Mouse (Mus musculus) CD4-positive, CD25-positive, alpha-beta regulatory T cell, adult 2 months (primary cell): ENCODE results near the gene Sftpa1.

Experiments used
- DNase-seq: peaks from one replicate; pipeline ENCODE4 v3.0.0-alpha.2; 2012; ENCODE audit warnings: low read depth, low spot score

Sftpa1 gene

DNA sequence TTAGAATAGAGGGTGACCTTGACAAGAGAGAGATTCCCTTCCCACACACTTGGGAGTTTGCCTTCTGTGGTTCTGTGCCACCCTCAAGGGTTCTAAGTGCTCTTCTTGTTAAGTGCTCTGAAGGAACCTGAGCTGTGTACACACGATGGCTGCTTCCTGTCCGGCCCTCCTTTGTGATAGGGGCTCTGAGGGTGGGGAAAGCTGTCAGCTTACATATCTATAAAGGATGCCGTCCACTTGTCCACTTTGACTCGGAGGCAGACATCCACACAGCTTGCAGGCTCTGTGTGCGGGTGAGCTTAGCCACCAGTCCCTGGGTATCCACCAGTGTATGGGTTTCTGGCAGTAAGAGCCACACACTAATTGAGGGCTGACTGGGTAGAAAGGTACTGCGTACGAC, at the start of gene Sftpa1:
Gene Sftpa1, plus strand, starts transcription at position 243 of the 400 bp plus-strand sequence.
- no peak for DNase-seq

DNA sequence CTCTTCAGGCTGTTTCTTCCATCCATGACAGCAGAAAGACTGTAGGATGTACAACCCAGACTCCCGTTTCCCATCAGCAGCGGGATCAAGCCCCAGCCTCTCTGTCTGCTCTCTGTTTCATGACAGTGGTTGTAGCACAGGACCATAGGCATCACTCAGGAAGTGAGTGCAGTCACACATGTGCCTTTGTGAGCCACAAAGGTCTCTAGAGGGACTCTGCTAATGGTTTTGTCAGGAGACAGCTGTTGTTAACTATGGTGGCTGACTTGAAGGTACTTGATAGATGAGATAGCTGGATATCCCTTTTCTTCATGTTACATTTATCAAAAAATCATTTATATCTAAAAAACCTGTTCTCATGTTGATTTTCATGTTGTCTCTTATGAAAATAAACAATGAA, 49.2 kb upstream of the Sftpa1 start:
- no peak for DNase-seq

DNA sequence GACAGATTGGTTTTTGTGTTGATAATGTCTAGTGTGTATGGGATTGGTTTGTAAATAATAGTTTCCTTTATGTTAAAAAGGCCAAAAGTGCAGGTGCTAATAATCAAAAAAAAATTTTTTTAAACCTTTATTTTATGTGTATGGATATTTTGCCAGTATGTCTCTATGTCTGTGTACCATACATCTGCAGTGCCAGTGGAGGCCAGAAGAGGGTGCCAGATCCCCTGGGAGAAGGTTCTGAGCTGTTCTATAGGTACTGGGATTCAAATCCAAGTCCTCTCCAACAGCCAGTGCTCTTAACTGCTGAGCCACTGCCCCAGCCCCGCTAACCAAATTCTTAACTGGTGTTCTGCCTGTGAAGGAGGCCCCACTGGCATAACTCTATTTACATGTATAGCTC, 44.1 kb upstream of the Sftpa1 start:
- DNase-seq, result peak; percentile 18

DNA sequence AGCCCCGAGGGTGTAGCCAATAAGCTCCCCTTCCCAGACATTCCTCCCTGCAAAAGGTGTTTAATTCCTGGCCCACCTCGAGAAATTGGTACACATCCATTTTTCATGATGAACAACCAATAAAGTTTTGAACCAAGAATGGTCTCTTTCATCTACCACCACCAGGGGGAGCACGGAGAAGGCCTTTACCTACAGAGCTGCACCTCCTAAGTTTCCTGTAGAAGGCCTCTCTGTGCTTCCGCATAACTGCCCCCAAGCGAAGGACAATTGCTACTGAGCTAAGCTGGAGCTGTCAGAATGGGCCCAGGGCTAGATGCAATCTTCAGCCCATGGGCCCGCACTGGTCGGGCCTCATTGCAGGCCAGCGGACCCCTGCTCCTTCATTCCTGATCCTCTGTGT, 40.8 kb upstream of the Sftpa1 start:
- DNase-seq, result peak; percentile 23

DNA sequence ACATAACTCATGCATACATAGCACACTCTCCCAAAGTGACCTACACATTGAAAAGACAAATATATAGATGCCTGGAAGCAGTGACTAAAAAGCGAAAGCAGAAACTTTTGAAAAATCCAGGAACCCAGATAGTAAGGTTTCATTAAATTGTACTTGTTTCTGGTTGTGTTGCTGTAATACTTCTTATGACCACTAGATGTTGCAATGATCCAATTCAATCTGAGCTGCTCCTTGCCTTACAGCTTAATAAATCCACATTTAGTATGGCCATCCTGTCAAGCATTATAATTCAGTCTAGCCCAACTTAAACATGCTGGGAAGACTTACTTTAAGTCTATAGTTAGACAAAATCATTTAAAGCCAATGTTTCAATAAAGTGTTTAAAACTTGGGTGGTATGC, 37.5 kb upstream of the Sftpa1 start:
- DNase-seq, result no peak

DNA sequence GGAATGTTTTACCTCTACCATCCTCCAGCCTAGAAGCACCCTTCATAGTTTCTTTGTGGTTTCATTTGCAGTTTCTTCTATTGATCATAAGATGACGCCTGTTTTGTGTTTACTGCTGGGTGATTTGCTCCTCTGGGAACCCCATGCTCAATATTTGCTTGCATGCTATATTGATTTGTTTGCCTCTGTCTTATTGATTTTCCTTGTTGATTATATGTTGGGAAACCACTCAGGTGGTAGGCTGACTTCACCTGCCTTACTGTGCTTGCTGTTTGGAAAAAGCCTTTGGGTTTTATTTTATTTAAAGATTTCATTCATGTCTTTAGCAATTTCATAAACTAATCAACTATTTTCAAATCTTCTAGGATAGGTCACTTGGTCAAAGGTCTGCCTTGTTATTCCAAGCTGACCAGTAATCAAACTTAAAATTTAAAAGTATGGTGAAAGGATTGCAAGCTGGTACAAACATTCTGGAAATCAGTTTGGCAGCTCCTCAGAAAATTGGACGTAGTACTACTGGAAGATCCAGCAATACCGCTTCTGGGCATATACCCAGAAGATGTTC, 35.2 kb upstream of the Sftpa1 start:
- DNase-seq, result no peak

DNA sequence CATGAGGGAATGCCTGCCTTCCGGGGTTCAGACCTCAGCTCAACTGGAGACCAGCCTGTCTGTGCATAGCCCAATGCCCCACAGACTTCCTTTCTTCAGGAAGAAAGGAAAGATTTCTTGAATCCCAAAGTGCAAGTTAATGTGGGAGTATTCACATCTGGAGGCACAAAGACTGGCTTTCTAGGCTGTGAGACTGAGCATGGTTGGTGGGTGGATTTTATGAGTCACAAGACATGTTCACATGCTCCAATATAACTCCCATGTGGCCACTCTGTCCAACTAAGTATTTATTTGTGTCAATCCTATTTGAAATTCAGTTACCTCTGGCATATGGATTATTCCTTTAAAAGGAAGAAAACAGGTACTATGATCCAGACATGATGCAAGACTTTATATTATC, 32.9 kb upstream of the Sftpa1 start:
- DNase-seq, result no peak

DNA sequence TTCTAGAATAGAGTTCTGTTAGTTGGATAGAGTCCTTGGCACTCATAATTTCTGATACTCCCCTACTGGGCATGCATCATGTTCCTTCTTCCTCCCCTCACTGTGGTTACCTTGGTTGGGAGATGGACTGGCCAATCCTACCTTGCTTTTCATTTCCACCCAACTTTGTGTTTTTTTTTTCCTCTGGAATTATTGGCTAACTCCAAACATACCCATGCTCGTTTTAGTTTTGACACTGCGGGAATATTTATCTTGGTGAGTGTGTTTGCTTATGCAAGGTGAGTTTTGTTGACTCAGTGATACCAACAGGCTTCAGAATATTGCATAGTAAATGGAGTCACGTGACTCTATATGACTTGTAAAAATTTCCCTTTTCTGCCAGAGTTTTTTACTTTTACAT, 30.9 kb upstream of the Sftpa1 start:
- no peak for DNase-seq

DNA sequence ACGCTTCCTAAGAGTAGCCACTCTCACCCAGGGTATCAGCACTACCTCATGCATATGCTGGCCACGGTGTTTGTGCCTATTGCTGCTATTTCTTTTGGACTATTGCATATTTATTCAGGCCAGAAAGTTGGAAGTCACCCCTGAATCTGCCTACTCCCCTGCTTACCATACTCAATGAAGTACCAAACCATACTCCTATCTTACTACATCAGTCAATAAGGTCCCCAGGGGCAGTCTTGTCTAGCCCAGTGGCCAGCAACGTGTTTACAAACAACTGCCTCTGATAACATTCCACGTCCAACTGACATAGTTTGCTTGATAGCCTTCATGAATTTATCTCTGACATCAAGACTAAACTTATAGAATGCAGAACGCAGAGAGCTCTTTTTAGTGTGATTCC, 30.3 kb upstream of the Sftpa1 start:
- DNase-seq, result no peak

DNA sequence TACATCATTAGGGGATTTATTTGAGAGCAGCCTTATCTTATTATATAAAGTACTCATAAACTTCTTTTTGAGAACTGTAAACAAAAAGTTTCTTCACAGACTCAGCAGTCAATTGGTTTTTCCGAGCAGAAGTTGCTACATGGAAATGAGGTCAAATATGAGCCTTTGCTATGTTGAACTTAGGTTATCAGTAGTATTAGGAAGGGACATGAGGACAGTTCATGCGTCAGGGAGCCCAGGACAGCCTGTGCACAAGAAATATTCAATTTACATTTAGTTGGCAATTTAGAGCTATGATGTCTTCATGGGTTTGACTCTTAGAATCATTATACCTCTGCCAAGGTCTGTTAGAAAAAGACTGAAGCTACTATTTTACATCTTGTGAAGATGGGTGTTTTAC, 29.3 kb upstream of the Sftpa1 start:
- no peak for DNase-seq

DNA sequence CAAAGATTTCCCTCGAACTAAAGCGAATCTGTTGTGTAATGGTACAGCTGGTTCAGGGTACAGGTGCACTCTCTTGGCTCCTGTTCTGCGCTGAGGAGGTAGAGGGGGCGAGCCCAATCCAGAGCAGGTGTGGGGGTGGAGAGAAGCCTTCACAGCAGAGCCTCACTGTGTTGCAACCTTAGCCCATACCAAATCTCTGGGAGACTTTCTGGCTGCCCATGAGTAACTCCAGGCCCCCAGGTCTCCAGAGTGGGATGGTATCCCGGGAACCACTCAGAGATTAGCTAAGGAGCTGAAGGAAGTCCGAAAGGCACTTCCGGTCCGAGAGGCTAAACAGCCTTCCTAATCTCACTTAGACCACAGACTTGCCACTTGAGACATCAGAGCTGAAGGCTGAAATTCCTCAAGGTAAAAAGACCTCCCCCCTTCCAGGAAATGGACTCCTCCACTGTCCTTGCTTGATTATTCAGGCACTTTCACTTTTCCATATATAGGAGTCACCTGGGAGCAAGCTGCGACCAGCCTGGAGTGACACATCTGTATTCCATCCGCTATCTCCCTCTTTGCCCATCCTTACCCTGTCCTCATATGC, 26.6 kb upstream of the Sftpa1 start, which contains the start of gene Mat1a:
Gene Mat1a, plus strand, starts transcription at position 183 of the 592 bp plus-strand sequence.
- no peak for DNase-seq

DNA sequence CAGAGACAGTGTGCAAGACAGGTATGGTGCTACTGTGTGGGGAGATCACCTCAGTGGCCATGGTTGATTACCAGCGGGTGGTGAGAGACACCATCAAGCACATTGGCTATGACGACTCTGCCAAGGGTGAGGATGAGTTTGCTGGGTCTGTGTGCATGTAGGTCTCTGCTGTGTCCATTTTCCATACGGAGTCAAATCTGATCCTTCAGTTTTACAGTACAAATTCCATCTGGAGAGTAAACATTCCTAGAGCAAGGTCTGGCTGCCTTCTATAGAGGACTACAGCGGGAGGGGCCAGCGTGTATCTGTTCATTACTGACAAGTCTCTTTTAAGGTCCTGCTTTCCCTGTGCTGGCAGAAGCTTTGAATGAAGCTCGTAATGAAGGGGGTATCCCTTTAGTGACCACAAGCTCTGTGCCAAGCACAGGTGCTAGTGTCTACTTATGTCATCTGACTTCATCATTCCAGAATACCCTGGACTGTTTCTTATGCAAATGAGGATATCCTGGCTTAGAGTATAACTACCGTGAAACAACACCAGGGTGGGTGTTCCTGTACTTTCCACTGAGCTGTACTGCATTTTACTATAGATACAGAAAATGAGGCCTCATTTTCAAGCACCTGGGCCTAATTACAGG, 20.4 kb upstream of the Sftpa1 start:
- no peak for DNase-seq

DNA sequence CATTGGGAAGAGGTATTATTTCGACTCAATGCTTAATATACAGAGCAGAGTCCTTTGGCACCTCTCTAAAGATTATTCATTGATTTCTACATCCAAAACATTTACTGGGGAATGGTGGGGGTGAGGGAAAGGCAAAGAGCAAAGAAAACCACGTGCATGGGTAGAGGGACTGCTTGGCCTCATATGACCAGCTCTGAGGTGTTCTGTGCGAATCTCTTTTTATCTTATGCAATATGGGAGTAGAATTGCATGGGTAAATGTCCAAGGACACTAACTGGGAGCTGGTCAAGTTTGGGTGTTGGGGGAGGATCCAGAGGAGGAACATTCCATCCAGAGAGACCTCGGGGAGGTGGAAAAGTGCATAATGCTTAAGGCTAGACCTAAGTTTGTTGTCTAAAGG, 18.6 kb upstream of the Sftpa1 start:
- no peak for DNase-seq

DNA sequence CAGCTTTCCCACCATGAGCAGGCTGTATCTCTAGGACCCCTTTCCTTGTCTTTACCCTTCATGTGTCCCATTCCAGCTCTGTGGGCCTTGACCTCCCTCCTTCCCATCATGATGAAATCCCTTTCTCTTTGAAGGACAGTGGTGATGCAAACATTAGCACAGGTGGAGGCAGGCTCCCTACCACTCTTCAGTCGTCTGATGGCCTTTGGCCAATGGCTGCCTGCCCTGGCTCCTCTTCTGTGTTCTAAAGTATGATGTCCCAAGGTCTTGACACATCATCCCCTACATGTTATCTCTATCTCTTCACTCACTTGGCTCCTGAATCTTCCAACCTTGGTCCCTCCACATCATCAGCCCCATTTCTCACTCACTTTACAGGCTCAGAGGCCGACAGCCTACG, 15.3 kb upstream of the Sftpa1 start:
- DNase-seq, result no peak

DNA sequence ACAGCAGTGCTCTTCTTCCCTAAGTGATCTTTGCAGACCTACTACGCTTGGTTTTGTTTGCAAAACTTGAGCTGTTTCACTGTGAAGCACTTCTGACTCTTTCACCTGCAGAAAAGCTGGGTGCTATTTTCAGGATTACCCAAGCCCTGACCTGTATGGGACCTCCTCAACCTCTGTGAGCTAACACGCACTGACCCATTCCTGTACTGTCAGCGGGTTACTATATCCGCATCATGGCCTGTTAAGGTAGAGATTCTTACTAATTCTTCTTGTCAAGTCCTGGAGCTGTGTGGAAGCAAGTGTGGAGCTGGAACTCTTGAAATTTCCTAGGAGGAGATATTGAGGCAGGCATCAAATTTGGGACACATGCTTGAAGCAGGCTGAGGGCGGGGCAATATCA, 6.9 kb upstream of the Sftpa1 start:
- DNase-seq, result no peak

DNA sequence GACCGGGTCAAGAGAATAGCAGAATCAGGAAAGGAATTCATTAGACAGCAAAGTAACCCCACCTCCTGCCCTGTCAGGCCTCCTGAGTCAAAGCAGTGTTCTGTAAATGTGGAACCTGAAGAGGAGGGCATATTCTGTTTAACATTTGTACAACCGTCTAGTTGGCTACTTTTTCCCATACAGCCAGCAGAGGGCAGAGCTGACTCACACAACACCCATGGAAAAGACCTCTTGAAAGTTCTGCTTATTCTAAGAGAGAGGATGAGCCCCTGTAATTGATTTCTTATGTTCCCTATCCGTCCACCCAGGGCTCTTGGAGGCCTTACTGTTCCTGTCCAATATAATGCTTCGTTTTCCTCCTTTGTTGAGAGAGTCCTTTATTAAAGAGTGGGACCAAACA, 3.6 kb upstream of the Sftpa1 start:
- no peak for DNase-seq

DNA sequence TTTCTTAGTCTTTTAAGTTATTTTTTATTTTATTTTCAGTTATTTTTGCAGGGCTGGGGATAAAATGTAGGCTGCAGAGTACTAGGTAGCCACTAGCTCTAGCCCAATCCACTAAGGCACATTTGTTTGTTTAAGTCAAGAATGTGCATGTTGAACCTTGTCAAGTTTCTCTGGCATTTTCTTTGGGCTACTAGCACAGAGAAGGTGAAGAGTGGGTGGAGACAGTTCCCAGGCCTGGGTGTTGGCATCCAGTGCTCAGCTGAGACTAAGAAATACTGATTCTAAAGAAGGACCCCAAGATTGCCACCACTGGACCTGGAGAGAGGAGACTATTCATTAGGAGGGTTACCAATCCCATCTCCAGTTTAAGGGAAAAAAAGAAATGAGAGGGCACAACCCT, 5.4 kb downstream of the Sftpa1 start:
- DNase-seq, result no peak

DNA sequence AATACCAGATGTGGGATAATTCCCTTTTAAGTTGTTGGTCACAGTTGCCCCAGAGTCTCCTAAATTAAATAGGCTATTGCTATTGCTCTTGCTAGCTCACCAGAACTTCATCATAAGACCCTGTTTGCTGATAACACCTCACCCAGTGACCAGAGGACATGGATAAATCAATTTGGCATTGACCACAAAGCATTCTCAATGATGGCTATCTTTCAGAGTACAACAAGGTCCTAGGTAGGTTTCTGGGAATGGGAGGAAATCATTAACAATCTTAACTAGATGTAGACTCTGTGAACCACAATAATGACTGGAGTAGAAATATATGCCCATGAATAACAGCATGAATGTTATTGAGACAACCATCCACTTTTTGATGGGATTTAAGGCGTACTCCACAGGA, 9.1 kb downstream of the Sftpa1 start:
- DNase-seq, result no peak

DNA sequence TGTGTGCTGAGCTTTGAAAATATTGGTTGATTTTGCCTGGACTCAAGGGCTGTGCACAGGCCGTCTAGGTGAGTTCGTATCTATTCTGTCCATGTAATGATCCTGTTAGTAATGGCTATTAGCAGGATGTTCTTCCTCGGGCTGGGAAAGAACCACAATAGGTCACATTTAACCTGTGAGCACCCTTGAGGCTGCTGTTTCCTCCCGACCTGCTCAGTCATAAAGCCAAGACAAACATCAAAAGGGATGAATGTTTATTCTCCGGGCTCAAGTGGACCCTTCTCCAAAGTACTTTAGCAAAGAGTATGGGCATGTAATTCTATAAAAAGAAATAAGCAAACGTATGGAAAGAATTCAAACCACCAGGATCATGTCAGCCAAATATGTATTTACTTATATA, 14.5 kb downstream of the Sftpa1 start:
- no peak for DNase-seq

DNA sequence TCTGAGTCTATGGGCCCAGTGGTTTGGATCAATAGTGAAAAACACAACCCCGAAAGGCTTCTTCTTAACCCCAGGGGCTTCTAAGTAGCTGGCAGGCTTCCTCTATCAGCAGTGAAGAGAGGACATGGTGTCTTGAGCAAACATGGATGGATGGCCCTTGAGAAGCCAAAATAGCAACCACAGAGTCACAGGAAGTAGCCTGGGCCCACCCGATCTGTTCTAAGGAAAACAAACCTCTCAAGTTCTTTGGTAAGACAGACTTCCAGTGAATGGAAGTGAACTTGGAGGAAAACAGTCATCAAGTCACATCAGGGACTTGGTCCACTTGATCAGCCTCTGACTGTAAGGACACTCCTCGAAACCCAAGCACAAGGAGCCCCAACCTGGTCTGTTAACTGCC, 15.3 kb downstream of the Sftpa1 start:
- no peak for DNase-seq

DNA sequence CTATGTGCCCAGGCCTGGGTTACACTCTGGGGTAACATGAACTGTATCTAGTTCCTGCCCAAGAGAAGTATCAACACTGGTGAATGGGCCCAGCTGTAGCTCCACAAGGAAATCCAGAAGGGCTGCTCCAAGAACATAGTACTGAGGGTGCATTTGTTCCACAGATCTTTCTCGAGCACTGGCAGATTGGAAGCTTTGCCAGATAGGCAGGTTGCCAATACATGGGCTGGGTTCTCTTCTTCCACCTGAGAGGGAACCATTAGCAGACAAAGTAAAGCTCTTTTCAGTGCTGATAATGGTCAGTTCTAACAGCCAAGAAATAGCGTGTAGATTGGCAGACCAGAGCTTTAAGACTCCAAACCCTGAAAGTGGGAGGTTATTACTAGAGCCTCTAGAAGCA, 15.8 kb downstream of the Sftpa1 start:
- DNase-seq, result no peak

DNA sequence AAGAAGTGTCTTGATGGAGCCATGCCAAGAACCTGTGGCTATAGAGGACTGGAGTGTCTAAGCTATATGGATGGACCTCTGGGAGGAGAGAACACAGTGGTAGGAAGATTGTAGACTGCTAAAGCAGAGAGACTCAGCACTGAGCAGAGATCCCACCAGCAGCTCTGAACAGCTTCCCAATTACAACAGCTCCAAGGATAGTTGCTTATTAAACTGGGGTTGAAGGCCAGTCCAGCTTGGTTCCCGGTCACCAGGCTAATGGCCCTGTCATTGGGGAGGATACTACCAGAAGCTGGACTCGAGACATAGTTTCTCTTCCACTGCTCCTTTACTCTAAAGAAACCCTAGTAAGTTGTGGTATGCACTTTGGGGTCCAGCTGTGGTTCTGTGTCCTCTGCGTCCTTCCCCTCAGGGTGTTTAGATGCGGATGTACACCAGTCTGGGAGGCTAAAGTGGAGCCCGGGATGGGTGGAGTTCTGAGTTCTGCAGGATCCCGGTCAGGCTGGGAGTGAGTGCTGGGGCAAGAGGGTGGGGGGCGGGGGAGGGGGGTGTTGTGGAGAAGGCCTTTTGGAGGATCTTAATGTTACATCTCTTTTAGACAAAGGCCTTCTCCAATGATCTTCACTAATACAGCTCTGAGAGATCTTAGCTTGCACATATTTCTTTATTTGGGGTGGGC, 19.8 kb downstream of the Sftpa1 start, which contains the start of gene Mbl1:
Gene Mbl1, plus strand, starts transcription at position 239 of the 679 bp plus-strand sequence.
- DNase-seq, result no peak

DNA sequence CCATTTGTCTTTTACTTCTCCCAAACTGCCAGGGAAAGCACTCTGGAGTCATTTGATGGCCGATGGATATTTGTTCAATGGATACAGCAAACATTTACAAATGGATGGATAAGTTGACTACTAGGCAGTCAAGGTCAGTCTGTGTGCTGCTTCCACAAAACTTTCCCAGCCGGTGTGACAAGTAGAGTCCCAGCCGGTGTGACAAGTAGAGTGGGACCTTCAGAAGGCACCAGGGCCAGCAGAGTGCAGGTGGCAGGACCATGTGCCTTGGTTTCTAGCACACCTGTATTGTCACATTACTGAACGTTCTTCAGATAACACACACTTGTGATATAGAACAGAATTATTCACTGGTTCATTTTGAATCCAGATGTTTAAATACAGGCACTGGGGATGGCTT, 28.5 kb downstream of the Sftpa1 start:
- DNase-seq, result no peak
